Mouse (Mus musculus): ENCODE measurements around the gene Dgkk. TPM values are rescaled to one million over a fixed set of nuclear protein-coding genes. Genes with fewer than 3 reads are reported as not detected.
"Not testable (repeated sequence)": the region's sequence is repeated elsewhere in the genome, so short reads cannot be mapped to it uniquely, and the experiment has no call there.

Gene Dgkk
- polyA plus RNA-seq, 1 experiment from 2014 or later, result 0.27 TPM

DNA sequence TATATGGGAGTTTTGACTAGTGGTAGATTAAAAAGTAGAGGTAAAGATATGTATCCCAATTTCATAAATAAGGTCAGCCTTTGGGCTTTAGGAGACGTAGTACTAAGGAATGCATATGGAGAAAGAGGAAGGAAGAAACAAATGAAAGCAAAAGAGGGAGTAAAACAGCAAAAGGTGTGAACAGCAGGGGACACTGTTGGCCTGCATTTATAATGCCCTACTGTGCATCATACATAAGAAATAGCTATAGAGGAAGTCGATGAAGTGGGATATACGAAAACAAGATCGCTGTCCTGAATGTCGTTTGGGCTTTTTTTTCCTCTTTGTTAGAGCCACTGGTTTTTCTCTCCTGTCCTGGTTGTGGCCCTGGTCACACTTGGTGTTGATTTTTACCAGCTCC lies 143.1 kb downstream of the Dgkk start:
- Histone ChIP-seq H3K27ac (no peak overlapping the region), H3K4me1 (no peaks in the 10 kb centered on the region), H3K9me3 (replicated peaks) (no peaks in the 10 kb centered on the region), H3K9ac (no peak overlapping the region), H3K27me3 (no peaks in the 10 kb centered on the region), H3K36me3 (ENCODE audit: poor library complexity, severe bottlenecking) (no peaks in the 10 kb centered on the region), H3K4me3 (no peak overlapping the region), H3K4me2 (no peak overlapping the region)
- no peak for ATAC-seq
- 78% methylated on average over 5 of the region's 5 CpGs for WGBS

DNA sequence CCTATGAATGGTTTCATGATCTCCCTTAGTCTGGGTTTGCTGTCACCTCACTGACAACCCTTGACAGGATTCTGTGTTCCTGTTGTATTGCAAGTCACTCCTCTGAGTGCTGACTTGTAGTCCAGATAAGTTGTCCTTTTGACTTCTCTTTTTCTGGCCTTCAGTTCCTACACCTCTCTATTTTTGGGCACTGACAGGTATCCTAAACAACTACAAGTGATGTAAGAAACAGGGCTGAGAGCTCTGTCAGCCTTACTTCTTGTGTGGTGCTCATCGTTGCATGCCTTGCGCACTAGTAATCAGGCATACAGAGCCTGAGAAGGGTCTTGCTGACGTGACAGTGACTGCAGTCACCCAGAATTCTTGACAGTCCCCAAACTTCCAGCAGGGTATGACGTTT lies 147.1 kb downstream of the Dgkk start:
- H3K4me3 ChIP-seq, result no peak overlapping the region
- ATAC-seq, result no peak
- 77% methylated on average over 4 of the region's 4 CpGs for WGBS
- H3K9me3 ChIP-seq (replicated peaks), result no peaks in the 10 kb centered on the region
- H3K27ac ChIP-seq, result no peak overlapping the region
- H3K36me3 ChIP-seq (ENCODE audit: poor library complexity, severe bottlenecking), result no peaks in the 10 kb centered on the region
- no peak overlapping the region for H3K9ac ChIP-seq
- no peaks in the 10 kb centered on the region for H3K27me3 ChIP-seq
- no peaks in the 10 kb centered on the region for H3K4me1 ChIP-seq
- no peak overlapping the region for H3K4me2 ChIP-seq

DNA sequence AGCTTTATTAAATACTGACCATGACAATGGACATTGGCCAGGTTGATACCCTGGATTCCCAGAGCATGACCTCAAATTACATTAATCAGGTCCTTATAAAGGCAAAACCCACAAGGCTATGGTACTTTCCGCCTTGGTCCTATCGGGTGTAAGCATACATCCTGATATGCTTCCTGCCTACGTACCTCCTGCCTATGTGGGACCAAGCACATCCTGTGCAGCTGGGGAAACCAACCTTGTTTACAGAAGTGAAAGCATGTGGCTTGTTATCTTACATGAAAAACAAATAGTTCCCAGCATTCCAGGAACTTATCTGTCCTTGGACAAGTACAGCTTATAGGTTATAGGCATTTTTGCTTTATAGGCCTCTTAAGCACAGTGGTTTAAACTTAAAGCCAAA lies 189.5 kb downstream of the Dgkk start:
- Histone ChIP-seq H3K36me3 (ENCODE audit: poor library complexity, severe bottlenecking) (no peaks in the 10 kb centered on the region), H3K4me1 (no peaks in the 10 kb centered on the region), H3K4me3 (no peak overlapping the region), H3K9me3 (replicated peaks) (no peaks in the 10 kb centered on the region), H3K27ac (no peak overlapping the region), H3K9ac (no peak overlapping the region), H3K27me3 (no peaks in the 10 kb centered on the region), H3K4me2 (no peak overlapping the region)
- 87% methylated on average over 3 of the region's 3 CpGs for WGBS
- ATAC-seq, result no peak

DNA sequence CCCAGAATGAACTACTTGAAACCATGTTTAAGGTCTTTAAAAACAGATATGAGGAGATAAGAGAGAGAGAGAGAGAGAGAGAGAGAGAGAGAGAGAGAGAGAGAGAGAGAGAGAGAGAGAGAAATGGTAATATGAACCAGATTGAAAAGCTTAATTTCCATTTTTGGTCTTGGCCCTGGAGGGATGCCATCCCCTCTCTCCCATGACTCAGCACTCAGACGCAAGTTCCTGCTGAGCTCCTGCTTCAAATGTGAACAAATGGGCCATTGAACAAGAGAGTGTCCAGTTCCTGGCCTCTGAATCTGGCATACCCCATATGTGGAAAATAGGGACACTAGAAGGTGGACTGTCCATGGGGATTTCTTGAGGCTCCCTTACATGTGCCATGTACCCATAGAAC lies 192.8 kb downstream of the Dgkk start:
- Histone ChIP-seq H3K4me3 (no peak overlapping the region), H3K4me2 (no peak overlapping the region), H3K27me3 (no peaks in the 10 kb centered on the region), H3K9ac (no peak overlapping the region), H3K36me3 (ENCODE audit: poor library complexity, severe bottlenecking) (no peaks in the 10 kb centered on the region), H3K9me3 (replicated peaks) (no peaks in the 10 kb centered on the region), H3K27ac (no peak overlapping the region), H3K4me1 (no peaks in the 10 kb centered on the region)
- WGBS, result 84% methylated on average over 1 of the region's 1 CpGs
- no peak for ATAC-seq

DNA sequence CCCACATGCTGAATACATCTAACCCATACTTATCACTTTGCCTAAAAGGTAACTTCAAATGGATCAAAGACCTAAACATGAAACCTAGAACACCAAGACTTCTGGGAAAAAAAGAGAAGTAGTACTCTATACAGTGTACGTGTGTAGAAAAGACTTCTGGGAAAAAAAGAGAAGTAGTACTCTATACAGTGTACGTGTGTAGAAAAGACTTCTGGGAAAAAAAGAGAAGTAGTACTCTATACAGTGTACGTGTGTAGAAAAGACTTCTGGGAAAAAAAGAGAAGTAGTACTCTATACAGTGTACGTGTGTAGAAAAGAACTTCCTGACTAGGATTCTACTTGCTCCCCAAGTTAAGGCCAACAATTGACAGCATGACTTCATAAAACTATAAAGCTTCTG lies 204.8 kb downstream of the Dgkk start:
- H3K9me3 ChIP-seq (replicated peaks); H3K27me3 ChIP-seq; ATAC-seq; H3K4me2 ChIP-seq; H3K27ac ChIP-seq; H3K4me1 ChIP-seq; H3K4me3 ChIP-seq; H3K36me3 ChIP-seq (ENCODE audit: poor library complexity, severe bottlenecking); H3K9ac ChIP-seq: not testable (repeated sequence)
- WGBS, result 85% methylated on average over 4 of the region's 4 CpGs
